Mouse (Mus musculus): ENCODE data around the gene Kmt2d.

DNA sequence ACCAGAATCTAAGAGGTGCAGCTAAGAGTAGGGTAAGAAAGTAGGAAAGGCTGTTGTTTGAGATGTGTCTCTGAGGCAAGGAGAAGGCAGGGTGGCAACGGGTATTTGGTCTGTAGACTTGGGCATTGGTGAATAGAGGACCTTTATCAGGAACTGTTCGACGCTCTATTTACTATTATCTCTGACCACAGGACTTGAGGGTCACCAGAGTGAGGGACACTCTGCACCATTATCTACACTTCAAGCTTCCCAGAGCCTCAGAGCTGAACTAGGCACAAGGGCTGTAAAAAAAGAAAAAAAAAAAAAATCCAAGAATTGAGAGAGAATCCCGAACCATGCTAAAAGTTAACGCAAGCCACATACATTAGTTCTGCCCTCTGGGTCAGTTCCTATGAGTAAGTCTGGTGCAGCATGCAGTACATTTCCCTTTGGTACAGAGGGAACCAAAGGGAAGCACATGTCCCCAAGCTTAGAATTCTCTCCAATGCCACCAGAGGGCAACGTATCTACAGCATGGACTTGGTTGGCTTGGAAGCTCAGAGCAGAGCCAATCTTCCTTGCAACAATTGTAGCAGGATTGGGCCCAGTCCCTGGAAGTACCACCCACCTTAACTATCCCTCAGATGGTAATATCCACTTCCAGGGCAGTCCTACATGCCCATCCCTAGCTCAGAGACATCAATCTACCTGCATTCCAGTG is 21.1 kb upstream of the Kmt2d start:
- TF ChIP-seq GATA1 (IDR thresholded peaks at IDR 0.05; ENCODE audit: borderline replicate concordance, low read length) = no peak
- TF ChIP-seq FLI1 (IDR thresholded peaks at IDR 0.05; ENCODE audit: low read length) = no peak

All from megakaryocyte, embryonic 14.5 days (primary cell).